Mouse (Mus musculus): Measurements from ENCODE around the gene Ccsap.

DNA sequence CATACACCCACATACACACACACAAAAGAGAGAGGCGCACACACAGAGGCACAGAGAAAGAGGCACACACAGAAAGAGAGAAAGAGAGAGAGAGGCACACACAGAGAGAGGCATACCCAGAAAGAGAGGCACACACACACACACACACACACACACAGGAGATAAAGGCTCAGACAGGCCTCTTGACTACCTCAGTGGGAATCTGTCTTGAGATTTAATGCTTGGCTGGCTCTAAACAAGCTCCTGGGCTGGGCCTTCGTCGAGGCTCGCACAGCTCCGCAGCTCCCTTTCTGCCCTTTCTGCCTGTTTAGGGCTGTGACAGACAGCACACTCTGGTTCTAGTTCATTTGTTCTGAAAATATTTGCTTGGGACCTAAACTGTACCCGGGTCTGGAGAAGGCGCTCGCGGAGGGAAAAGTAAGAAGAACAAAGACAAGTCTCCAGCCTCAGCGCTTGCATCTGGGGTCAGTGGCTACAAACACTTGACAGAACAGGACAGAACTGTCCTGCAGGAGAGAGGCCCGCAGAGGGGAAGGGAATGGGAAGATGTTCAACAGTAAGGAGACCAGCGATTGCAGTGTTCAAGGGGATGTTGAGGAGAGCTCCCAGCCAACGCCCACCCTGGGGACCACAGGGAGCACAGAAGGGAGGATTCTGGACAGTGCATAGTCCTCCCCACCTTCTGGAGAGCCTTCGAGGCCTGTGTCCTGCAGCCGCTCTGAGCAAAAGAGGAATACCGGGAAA, 68.7 kb downstream of the Ccsap start:
- no peak for TF ChIP-seq CTCF (IDR thresholded peaks at IDR 0.05; ENCODE audit: low read depth)
- no peak for TF ChIP-seq EP300 (IDR thresholded peaks at IDR 0.05; ENCODE audit: low read depth)
